Mouse (Mus musculus) E14TG2a.4 (cell line): ENCODE data around the gene Smpdl3b.

Source experiments
- CTCF ChIP-seq: conservative IDR thresholded peaks from 2 replicates; pipeline ENCODE4 v1.5.1; 2014; ENCODE audit warnings: low read length
- NANOG ChIP-seq: IDR thresholded peaks from 2 replicates; pipeline ENCODE4 v1.6.1; 2014; ENCODE audit warnings: borderline replicate concordance, low read length, mixed read lengths
- POU5F1 ChIP-seq: IDR thresholded peaks from 2 replicates; pipeline ENCODE4 v1.6.1; 2014; ENCODE audit warnings: low read length, borderline replicate concordance

- TF ChIP-seq CTCF (no peak), POU5F1 (no peak), NANOG (no peak)
Observed at GRCm38 (mm10) chr4:132785228-132785627, 28.2 kb upstream of the Smpdl3b start.
